Mouse (Mus musculus) lung, embryonic 15.5 days (tissue): ENCODE data around the gene Katna1. TPM values are rescaled to one million over a fixed set of nuclear protein-coding genes. Genes with fewer than 3 reads are reported as not detected.
"Not testable (repeated sequence)": the region's sequence is repeated elsewhere in the genome, so short reads cannot be mapped to it uniquely, and the experiment has no call there.

Experiments used
- ATAC-seq: fragments of 200-750 bp; cut with Nextera tagmentation; 2 replicates; pipeline ENCODE4 v1.8.0; 2017; ENCODE audit warnings: moderate number of reproducible peaks, borderline replicate concordance; ENCODE audit not compliant: low FRiP score, low TSS enrichment; ENCODE audit errors: extremely low read depth
- H3K27ac ChIP-seq: fragments of 300-500 bp; sonication (generic); 2 replicates; pipeline ENCODE4 v1.5.1; 2015; ENCODE audit warnings: moderate library complexity, mild to moderate bottlenecking, inconsistent platforms
- H3K27me3 ChIP-seq: fragments of 300-500 bp; sonication (generic); 2 replicates; pipeline ENCODE4 v1.6.1; 2015; ENCODE audit warnings: inconsistent platforms
- H3K36me3 ChIP-seq: fragments of 300-500 bp; sonication (generic); 2 replicates; pipeline ENCODE4 v1.6.1; 2015; ENCODE audit warnings: inconsistent platforms
- H3K4me1 ChIP-seq: fragments of 300-500 bp; sonication (generic); 2 replicates; pipeline ENCODE4 v1.6.1; 2015; ENCODE audit warnings: inconsistent platforms
- H3K4me2 ChIP-seq: fragments of 300-500 bp; sonication (generic); 2 replicates; pipeline ENCODE4 v1.6.1; 2015; ENCODE audit warnings: inconsistent platforms, mild to moderate bottlenecking, moderate library complexity
- H3K4me3 ChIP-seq: fragments of 300-500 bp; sonication (generic); 2 replicates; pipeline ENCODE4 v1.5.1; 2015; ENCODE audit warnings: mild to moderate bottlenecking, inconsistent platforms
- H3K9ac ChIP-seq: fragments of 300-500 bp; sonication (generic); 2 replicates; pipeline ENCODE4 v1.6.1; 2015; ENCODE audit warnings: inconsistent platforms
- H3K9me3 ChIP-seq: fragments of 300-500 bp; sonication (generic); 2 replicates; pipeline ENCODE4 v1.6.1; 2016; ENCODE audit warnings: inconsistent platforms
- WGBS: fragments of 180-500 bp; shearing (Covaris S2); methylation state at CpG from one replicate; pipeline ENCODE4 v1.1.7; 2015; 5-methylcytosine and 5-hydroxymethylcytosine counted together
- polyA plus RNA-seq: library from polyadenylated mRNA; unstranded; fragments of >200 nt; fragmentation: Nextera tagmentation; extraction: Ambion mirVana; gene quantifications from 2 replicates; pipeline ENCODE4 v1.2.1, GENCODE M21; 2015

The Katna1 gene
- polyA plus RNA-seq, 1 experiment from 2014 or later = 54.4 TPM

DNA sequence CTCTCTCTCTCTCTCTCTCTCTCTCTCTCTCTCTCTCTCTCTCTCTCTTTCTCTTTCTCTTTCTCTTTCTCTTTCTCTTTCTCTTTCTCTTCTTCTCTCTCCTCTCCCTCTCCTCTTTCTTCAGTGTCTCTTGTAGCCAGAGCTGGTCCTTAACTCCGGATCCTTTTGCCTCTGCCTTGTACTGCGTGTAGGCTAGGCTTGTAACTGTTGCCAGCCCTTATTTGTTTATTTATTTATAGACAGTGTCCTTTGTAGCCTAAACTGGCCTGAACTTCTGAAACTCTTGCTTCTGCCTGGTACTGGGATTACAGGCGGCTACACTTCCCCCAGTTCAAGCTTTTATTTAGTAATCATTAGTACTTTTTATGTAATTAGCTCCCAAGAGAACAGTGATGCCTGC, 1.2 kb downstream of the Katna1 start:
- Histone ChIP-seq H3K27me3 (no peaks in the 10 kb centered on the region), H3K4me1 (peaks cover 9% of the 10 kb centered on the region), H3K9me3 (no peaks in the 10 kb centered on the region), H3K36me3 (no peaks in the 10 kb centered on the region), H3K9ac (peak overlapping the region; percentile 16), H3K4me3 (peak overlapping the region; percentile 92), H3K4me2 (peak overlapping the region; percentile 79), H3K27ac (no peak overlapping the region)
- no peak for ATAC-seq
- 17% methylated on average over 3 of the region's 3 CpGs for WGBS

DNA sequence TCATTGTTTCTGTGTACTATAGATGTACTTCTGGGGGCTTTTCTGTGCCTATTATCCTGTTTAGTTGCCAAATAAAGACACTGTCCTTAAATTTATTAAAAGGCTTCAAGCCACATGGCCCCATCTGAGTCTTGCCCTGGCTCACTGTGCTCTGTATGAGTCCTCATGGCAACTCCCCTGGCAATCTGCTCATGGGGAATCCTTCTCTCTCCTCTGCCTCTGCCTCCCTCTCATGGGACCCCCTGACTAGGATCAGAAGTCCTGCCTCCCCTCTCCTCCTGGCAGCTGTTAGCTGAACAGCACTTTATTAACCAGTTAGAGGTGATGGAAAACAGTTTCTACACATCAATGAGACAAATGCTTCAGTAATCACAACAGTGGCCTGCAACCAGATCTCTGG, 5.8 kb downstream of the Katna1 start:
- peaks cover 6% of the 10 kb centered on the region for H3K4me1 ChIP-seq
- H3K9ac ChIP-seq = no peak overlapping the region
- no peak overlapping the region for H3K4me2 ChIP-seq
- H3K36me3 ChIP-seq = no peaks in the 10 kb centered on the region
- no peak for ATAC-seq
- H3K9me3 ChIP-seq = no peaks in the 10 kb centered on the region
- H3K27me3 ChIP-seq = no peaks in the 10 kb centered on the region
- H3K27ac ChIP-seq = no peak overlapping the region
- no peak overlapping the region for H3K4me3 ChIP-seq

DNA sequence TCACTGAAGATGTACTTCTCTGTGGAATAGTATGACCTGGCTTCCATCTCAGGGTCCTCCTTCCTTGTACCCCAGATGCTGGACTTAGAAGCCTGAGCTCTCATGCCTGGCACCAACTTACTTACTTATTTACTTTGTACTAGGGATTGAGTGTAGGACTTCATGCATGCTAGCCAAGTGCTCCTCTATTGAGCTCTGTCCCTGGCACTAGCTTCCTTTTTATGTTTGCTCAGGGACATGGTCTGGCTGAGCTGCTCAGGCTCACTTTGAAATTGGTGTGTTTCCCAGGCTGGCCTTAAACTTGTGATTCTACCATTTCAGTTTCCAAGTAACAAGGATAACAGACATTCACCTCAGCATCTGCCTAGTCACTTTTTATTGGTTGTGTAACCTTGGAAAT, 11.3 kb downstream of the Katna1 start:
- Histone ChIP-seq H3K9ac (no peak overlapping the region), H3K27ac (no peak overlapping the region), H3K4me2 (no peak overlapping the region), H3K4me3 (no peak overlapping the region), H3K4me1 (0 out of 2 replicates have a peak, but pooled peaks cover 8% of the 10 kb centered on the region), H3K27me3 (no peaks in the 10 kb centered on the region), H3K9me3 (no peaks in the 10 kb centered on the region), H3K36me3 (peaks cover 8% of the 10 kb centered on the region; the same call in 1 of the 2 replicates)
- ATAC-seq = no peak

DNA sequence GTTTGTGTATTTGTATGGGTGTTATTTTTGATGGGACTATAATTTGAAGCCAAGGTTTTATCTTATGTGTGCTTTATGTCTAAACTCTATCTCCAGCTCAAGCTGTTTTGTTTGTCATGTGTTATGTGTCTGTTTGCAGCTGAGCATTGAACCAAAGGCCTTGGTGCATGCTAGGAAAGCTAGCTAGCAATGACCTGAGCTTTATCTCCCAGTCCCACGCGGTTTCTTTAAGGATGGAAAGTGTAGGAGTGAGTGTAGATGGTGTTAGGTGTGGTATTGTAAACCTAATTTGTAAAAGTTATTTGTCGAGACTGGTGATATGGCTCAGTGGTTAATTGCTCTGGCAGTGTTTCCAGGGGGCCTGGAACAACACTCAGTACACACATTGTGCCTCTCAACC, 12.1 kb downstream of the Katna1 start:
- no peak overlapping the region for H3K4me2 ChIP-seq
- WGBS = 68% methylated on average over 3 of the region's 3 CpGs
- H3K4me3 ChIP-seq = no peak overlapping the region
- H3K36me3 ChIP-seq = peaks cover 10% of the 10 kb centered on the region; the same call in 1 of the 2 replicates
- H3K9ac ChIP-seq = no peak overlapping the region
- H3K4me1 ChIP-seq = 0 out of 2 replicates have a peak, but pooled peaks cover 8% of the 10 kb centered on the region
- no peaks in the 10 kb centered on the region for H3K27me3 ChIP-seq
- no peaks in the 10 kb centered on the region for H3K9me3 ChIP-seq
- no peak overlapping the region for H3K27ac ChIP-seq
- no peak for ATAC-seq

DNA sequence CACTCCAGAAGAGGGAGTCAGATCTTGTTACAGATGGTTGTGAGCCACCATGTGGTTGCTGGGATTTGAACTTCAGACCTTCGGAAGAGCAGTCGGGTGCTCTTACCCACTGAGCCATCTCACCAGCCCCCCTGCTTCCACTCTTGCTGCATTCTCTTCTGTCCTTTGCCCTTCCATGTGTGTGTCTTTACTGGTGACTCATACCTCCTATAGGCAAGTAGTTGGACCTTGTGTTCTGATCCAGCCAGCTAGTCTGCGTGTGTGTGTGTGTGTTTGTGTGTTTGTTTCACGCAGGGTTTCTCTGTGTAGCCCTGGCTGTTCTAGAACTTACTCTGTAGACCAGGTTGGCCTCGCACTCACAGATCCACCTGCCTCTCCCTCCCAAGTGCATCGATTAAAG, 19.7 kb downstream of the Katna1 start:
- not testable (repeated sequence) for H3K9me3 ChIP-seq, H3K4me3 ChIP-seq, H3K9ac ChIP-seq, H3K4me2 ChIP-seq, ATAC-seq, H3K4me1 ChIP-seq, H3K27ac ChIP-seq, H3K27me3 ChIP-seq
- 96% methylated on average over 6 of the region's 6 CpGs for WGBS
- H3K36me3 ChIP-seq = peaks cover 57% of the 10 kb centered on the region

DNA sequence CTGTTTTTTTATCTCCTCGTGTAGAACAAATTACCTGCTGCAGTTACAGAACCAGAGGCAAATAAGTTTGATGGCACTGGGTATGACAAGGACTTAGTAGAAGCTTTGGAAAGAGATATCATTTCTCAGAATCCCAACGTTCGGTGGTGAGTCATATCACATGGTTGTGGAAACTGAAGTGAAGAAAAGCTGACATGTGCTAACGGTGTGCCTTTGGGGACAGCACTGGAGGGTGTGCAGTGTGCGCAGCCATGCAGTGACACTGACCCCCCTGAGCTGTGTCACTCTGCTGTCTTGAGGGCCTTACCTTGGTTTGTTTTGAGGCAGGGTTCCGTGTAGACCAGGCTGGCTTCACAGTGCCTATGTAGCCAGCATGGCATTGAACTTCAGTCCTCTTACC, 23.0 kb downstream of the Katna1 start:
- Histone ChIP-seq H3K4me3 (no peak overlapping the region), H3K9ac (no peak overlapping the region), H3K9me3 (no peaks in the 10 kb centered on the region), H3K4me2 (no peak overlapping the region), H3K27me3 (no peaks in the 10 kb centered on the region), H3K4me1 (no peaks in the 10 kb centered on the region), H3K27ac (no peak overlapping the region), H3K36me3 (peaks cover 61% of the 10 kb centered on the region)
- 89% methylated on average over 6 of the region's 6 CpGs for WGBS
- no peak for ATAC-seq

DNA sequence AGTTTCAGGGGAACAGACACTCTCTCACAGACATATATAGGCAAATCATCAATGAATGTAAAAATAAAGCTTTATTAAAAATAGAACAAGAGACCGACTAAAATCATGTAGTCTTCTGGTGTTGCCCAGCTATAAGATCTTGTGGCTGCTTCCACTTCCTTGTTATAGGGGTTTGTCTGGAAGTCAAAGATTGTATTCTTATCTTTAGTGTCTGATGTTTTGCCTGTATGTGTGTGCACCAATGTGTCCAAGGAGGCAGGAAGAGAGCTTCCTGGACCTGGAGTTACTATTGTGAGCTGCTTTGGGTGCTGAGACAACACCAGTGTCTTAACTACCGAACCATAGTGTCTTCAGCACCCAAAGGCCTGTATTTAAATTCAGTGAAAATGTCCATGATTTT, 31.7 kb downstream of the Katna1 start:
- WGBS = 88% methylated on average over 2 of the region's 2 CpGs
- ATAC-seq = no peak
- H3K4me3 ChIP-seq = no peak overlapping the region
- H3K4me2 ChIP-seq = no peak overlapping the region
- H3K4me1 ChIP-seq = no peaks in the 10 kb centered on the region
- H3K27me3 ChIP-seq = no peaks in the 10 kb centered on the region
- no peak overlapping the region for H3K9ac ChIP-seq
- H3K27ac ChIP-seq = no peak overlapping the region
- H3K36me3 ChIP-seq = peaks cover 62% of the 10 kb centered on the region
- H3K9me3 ChIP-seq = no peaks in the 10 kb centered on the region

DNA sequence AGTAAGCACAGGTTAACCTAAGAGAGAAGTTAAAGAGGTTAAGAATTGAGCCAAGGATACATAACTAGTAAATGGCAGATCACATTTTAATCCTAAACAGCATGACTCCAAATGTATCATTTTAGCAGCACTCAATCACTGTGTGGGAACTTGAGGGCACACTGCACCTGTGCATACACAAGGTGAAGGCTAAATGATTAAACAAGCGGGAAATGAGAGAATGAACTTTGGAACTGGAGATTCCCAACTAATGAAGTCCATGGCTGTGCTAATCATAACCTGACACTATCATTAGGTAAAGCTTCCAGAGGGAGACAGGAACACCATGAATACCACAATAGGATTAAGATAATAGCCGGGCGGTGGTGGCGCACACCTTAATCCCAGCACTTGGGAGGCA, 46.5 kb downstream of the Katna1 start:
- no peak overlapping the region for H3K9ac ChIP-seq
- no peaks in the 10 kb centered on the region for H3K4me1 ChIP-seq
- 95% methylated on average over 4 of the region's 4 CpGs for WGBS
- no peak overlapping the region for H3K27ac ChIP-seq
- no peak for ATAC-seq
- H3K4me3 ChIP-seq = no peak overlapping the region
- H3K27me3 ChIP-seq = no peaks in the 10 kb centered on the region
- peaks cover 59% of the 10 kb centered on the region for H3K36me3 ChIP-seq
- H3K9me3 ChIP-seq = no peaks in the 10 kb centered on the region
- no peak overlapping the region for H3K4me2 ChIP-seq

DNA sequence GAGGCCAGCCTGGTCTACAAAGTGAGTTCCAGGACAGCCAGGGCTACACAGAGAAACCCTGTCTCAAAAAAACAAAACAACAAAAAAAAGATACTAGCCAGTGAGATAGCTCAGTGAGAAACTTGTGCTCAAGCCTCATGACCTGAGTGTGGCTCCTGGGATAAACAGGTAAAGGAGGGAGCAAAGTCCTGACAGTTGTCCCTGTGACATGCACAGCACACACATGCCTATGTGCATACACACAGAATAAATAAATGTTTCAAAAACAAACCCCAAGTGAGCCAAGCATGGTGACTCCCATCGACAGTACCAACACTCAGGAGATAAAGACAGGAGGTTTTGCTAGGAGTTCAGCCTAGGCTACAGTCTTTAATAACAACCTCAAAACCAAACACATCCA, 47.0 kb downstream of the Katna1 start:
- peaks cover 55% of the 10 kb centered on the region for H3K36me3 ChIP-seq
- ATAC-seq = no peak

DNA sequence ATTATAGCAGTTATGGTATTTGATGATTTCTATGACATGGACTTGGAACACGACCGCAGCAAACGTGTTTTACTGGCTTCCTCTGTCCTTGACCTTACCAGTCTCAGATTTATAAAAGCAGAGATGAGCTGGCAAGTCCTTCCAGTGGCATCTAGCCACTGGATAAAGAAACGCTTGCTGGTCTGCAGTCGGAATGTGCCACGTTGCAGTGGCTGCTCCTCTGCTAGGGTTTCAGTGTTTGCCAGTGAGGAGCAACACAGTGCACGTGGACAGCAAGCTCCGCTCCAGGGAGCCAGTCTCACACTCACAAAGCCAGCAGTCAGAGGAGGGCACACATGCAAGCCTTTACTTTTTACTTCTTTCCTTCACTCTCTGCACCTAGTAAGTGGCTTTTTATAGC, 49.6 kb downstream of the Katna1 start:
- H3K9ac ChIP-seq = no peak overlapping the region

More for the DNA sequence above, 47.0 kb downstream of the Katna1 start:
- WGBS = 92% methylated on average over 1 of the region's 1 CpGs
- H3K4me3 ChIP-seq = no peak overlapping the region
- H3K27ac ChIP-seq = no peak overlapping the region
- H3K27me3 ChIP-seq = no peaks in the 10 kb centered on the region
- H3K9me3 ChIP-seq = no peaks in the 10 kb centered on the region
- H3K9ac ChIP-seq = no peak overlapping the region
- H3K4me2 ChIP-seq = no peak overlapping the region
- H3K4me1 ChIP-seq = no peaks in the 10 kb centered on the region

DNA sequence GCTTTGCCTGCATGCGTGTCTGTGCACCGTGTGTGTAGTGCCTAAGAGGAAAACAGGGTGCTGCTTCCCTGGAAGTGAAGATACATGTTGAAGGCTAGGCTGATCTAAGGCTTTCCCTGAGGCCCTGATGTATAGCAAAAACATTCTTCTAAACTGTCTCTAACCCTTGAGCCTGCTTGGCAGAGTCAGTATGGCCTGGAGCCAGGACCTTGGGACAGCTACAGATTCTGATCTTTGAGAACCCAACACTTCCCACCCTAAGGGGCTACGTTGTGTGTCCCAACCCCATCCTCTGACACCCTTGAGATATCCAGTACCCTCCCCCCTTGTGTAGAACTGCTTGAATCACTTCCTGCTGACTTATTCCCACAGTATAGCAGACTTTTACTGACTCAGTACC, 52.6 kb downstream of the Katna1 start:
- no peak for ATAC-seq
- H3K27me3 ChIP-seq = no peaks in the 10 kb centered on the region
- peaks cover 14% of the 10 kb centered on the region for H3K36me3 ChIP-seq
- H3K4me2 ChIP-seq = no peak overlapping the region
- H3K9ac ChIP-seq = no peak overlapping the region
- H3K27ac ChIP-seq = no peak overlapping the region
- H3K4me1 ChIP-seq = 0 out of 2 replicates have a peak, but pooled peaks cover 6% of the 10 kb centered on the region
- 88% methylated on average over 3 of the region's 3 CpGs for WGBS
- H3K9me3 ChIP-seq = no peaks in the 10 kb centered on the region
- H3K4me3 ChIP-seq = no peak overlapping the region

More for the DNA sequence above, 49.6 kb downstream of the Katna1 start:
- Histone ChIP-seq H3K4me3 (no peak overlapping the region), H3K4me2 (no peak overlapping the region), H3K4me1 (0 out of 2 replicates have a peak, but pooled peaks cover 6% of the 10 kb centered on the region), H3K27ac (no peak overlapping the region), H3K36me3 (peaks cover 38% of the 10 kb centered on the region), H3K27me3 (no peaks in the 10 kb centered on the region), H3K9me3 (no peaks in the 10 kb centered on the region)
- ATAC-seq = no peak
- 90% methylated on average over 8 of the region's 8 CpGs for WGBS

DNA sequence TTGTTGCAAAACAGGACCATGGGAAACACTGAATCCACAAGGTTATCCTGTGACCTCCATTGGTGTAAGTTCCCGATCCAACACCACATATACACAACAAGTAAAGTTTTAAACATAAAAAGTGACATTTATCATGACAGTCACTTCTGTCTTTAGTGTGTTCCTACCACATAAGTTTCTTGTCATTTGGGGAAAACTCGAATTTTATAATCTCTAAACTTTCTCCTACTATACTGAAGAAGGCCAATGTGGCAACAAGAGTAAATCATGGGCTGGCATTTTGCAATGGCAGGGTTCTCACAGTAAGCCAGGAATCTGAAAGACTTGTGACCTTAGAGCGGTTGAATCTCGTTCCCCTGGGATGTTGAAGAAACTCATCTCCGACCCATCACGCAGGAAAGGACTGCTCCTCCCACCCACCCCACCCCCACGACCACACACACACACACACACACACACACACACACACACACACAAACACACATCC, 54.0 kb downstream of the Katna1 start:
- 0 out of 2 replicates have a peak, but pooled peaks cover 6% of the 10 kb centered on the region for H3K4me1 ChIP-seq
- H3K9me3 ChIP-seq = no peaks in the 10 kb centered on the region
- peak overlapping the region; percentile 80 for H3K4me2 ChIP-seq
- no peak overlapping the region for H3K27ac ChIP-seq
- WGBS = 17% methylated on average over 7 of the region's 7 CpGs
- no peak for ATAC-seq
- H3K27me3 ChIP-seq = no peaks in the 10 kb centered on the region
- H3K36me3 ChIP-seq = 0 out of 2 replicates have a peak, but pooled peaks cover 11% of the 10 kb centered on the region
- H3K4me3 ChIP-seq = peak overlapping the region; percentile 77
- H3K9ac ChIP-seq = peak overlapping the region; percentile 61; the same call in 1 of the 2 replicates
